Comparison of ENCODE assay signal across 9 mouse cellular contexts in the genomic region with DNA sequence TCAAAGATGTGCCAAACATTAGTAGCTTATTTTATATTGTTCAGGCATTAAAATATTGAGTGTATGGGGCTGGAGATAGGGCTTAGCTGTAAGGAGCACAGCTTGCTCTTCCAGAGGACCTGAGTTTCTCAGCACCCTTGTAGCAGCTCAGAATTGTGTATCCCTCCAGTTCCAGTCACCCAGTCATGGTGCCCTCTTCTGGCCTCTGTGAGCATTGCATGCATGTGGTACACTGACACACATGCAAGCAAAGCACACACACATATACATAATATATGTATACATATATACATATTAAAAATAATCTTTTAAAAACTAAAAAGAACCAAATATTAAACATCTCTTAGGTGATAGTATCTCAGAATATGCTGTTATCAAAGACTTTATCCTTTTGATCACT. TPM values are rescaled to one million over a fixed set of nuclear protein-coding genes. Genes with fewer than 3 reads are reported as not detected.
DNase-seq lines count a peak whose midpoint lies in the region; ATAC-seq and TF ChIP-seq lines count a peak whose summit lies in the region.
"Had no signal": no experiment of that assay in that cellular context is flagged by ENCODE, and none has a peak within 500 bp of the region (broad histone marks: within the 10 kb centered on the region; RNA-seq: fewer than 3 reads in every experiment).

No protein-coding gene starts in this region.

- no peak overlapping the region for H3K4me2 ChIP-seq in forebrain, embryonic 13.5 days
- H3K4me2 ChIP-seq: limb, embryonic 13.5 days had no signal

- H3K9ac ChIP-seq in forebrain, embryonic 13.5 days = no peak overlapping the region
- H3K9ac ChIP-seq: limb, embryonic 13.5 days had no signal

- H3K4me1 ChIP-seq in forebrain, embryonic 10.5 days = no peaks in the 10 kb centered on the region
- H3K4me1 ChIP-seq in forebrain, embryonic 13.5 days = no peaks in the 10 kb centered on the region
- H3K4me1 ChIP-seq in thymus, adult 2 months (replicated peaks; ENCODE audit: control insufficient read depth, insufficient read depth, low read length) = no peaks in the 10 kb centered on the region
- H3K4me1 ChIP-seq: limb, embryonic 13.5 days had no signal

- TF ChIP-seq POLR2A in thymus, adult 2 months (IDR thresholded peaks at IDR 0.05; ENCODE audit: control insufficient read depth, extremely low read depth, insufficient read depth, low read length, poor library complexity) = no peak

- H3K9me3 ChIP-seq in forebrain, embryonic 10.5 days = no peaks in the 10 kb centered on the region
- H3K9me3 ChIP-seq in forebrain, embryonic 13.5 days (replicated peaks) = no peaks in the 10 kb centered on the region
- H3K9me3 ChIP-seq: limb, embryonic 13.5 days had no signal

- peak; percentile 20; the same call in 1 of the 2 replicates for TF ChIP-seq CTCF in thymus, adult 2 months (IDR thresholded peaks at IDR 0.05; ENCODE audit: borderline replicate concordance, control insufficient read depth, extremely low read depth, insufficient read depth, low read length, poor library complexity)

- H3K4me3 ChIP-seq in forebrain, embryonic 10.5 days = no peak overlapping the region
- no peak overlapping the region for H3K4me3 ChIP-seq in forebrain, embryonic 13.5 days
- H3K4me3 ChIP-seq in thymus, adult 2 months (ENCODE audit: control insufficient read depth, insufficient read depth, low read length) = no peak overlapping the region
- H3K4me3 ChIP-seq: limb, embryonic 13.5 days had no signal

- H3K36me3 ChIP-seq in forebrain, embryonic 10.5 days (replicated peaks) = peaks cover 81% of the 10 kb centered on the region
- peaks cover 58% of the 10 kb centered on the region for H3K36me3 ChIP-seq in forebrain, embryonic 13.5 days (ENCODE audit: poor library complexity, severe bottlenecking)
- H3K36me3 ChIP-seq in thymus, adult 2 months (ENCODE audit: control insufficient read depth, insufficient read depth, low read length) = peaks cover 53% of the 10 kb centered on the region

- H3K27ac ChIP-seq in forebrain, embryonic 10.5 days = no peak overlapping the region
- H3K27ac ChIP-seq in forebrain, embryonic 13.5 days = no peak overlapping the region
- no peak overlapping the region for H3K27ac ChIP-seq in thymus, adult 2 months (ENCODE audit: control insufficient read depth, insufficient read depth, low read length)
- H3K27ac ChIP-seq: limb, embryonic 13.5 days had no signal

- ATAC-seq in forebrain, embryonic 13.5 days = no peak
- ATAC-seq in megakaryocyte, adult 5-6 weeks (ENCODE audit: poor library complexity, severe bottlenecking) = peak; percentile 73

- DNase-seq in forebrain, embryonic 10.5 days (ENCODE audit: extremely low spot score, low spot score) = peak; percentile 71
- DNase-seq in right cerebral cortex, postnatal 4 days = peak; percentile 77
- no peak for DNase-seq in right cerebral cortex, adult 18-20 months
- peak; percentile 80 for DNase-seq in embryo, embryonic 10.5 days (ENCODE audit: low spot score)
- peak; percentile 75 for DNase-seq in induced T-regulatory cell, adult 2 months (ENCODE audit: low read depth)
- peak; percentile 77 for DNase-seq in thymus, adult 2 months

- no peaks in the 10 kb centered on the region for H3K27me3 ChIP-seq in forebrain, embryonic 10.5 days (ENCODE audit: poor library complexity, severe bottlenecking)
- no peaks in the 10 kb centered on the region for H3K27me3 ChIP-seq in forebrain, embryonic 13.5 days
- no peaks in the 10 kb centered on the region for H3K27me3 ChIP-seq in thymus, adult 2 months (ENCODE audit: control insufficient read depth, insufficient read depth, low read length)
- H3K27me3 ChIP-seq: limb, embryonic 13.5 days had no signal

RNA-seq across cellular contexts. Expression of a gene that starts 35.9 kb away (rescaled TPM):
- polyA plus RNA-seq in forebrain, embryonic 10.5 days (2016; fragmentation: Nextera tagmentation; extraction: Ambion mirVana) = 72.9 and 73.1 TPM in 2 replicates
- 82.1 and 83.3 TPM in 2 replicates for polyA plus RNA-seq in forebrain, embryonic 13.5 days (2015; fragmentation: Nextera tagmentation; extraction: Ambion mirVana)
- 121 and 143 TPM in 2 replicates for total RNA-seq in megakaryocyte, adult 5-6 weeks (2015)
- 102 and 137 TPM in 2 replicates for total RNA-seq in megakaryocyte, adult 5-6 weeks (2017)
- 46.0 and 57.3 TPM in 2 replicates for polyA plus RNA-seq in thymus, adult 2 months (2012; rRNA removed)
